Mouse (Mus musculus): ENCODE data around the gene Maged2.
"Not testable (repeated sequence)": the region's sequence is repeated elsewhere in the genome, so short reads cannot be mapped to it uniquely, and the experiment has no call there.

DNA sequence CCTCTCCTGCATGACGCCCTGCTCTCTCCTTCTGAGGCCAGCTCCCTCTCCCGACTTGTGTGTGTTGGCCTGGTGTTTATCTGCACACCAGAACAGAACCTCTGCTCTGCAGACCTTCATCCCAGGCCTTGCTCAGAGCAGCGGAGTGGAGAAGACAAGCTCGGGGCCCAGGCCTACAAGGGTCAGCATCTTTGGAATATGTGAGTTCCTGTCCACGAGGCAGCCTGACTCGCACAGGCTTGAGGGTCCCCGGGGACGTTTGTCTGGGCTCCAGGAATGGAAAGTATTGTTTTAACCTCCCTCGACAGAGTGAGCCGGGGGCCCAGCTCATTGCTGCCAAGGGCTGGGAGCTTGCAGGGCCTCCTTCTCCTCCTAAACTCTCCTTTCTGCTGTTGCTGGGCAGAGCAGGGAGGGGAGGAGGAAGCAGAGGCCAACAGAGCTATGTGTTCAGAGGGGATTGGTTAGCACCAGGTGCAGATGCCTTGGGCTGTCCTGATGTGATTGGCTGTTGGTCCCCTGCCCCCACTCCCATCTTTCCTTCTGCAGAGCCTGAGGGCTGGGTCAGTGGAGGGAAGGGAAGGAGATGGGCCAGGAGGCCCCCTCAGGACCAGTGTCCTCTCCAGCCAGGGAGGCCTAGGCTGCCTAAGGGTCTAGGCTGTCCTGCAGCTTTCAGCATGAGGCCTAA lies 15.5 kb downstream of the Maged2 start:
- TF ChIP-seq TAL1, GATA1 (IDR thresholded peaks at IDR 0.05; ENCODE audit: low read length): not testable (repeated sequence)
